Mouse (Mus musculus): Measurements from ENCODE around the gene Tnrc18. TPM values are rescaled to one million over a fixed set of nuclear protein-coding genes. Genes with fewer than 3 reads are reported as not detected.

Gene Tnrc18
- total and polyA plus RNA-seq, 3 experiments = 58.6 to 91.5 (median 72.1) TPM

DNA sequence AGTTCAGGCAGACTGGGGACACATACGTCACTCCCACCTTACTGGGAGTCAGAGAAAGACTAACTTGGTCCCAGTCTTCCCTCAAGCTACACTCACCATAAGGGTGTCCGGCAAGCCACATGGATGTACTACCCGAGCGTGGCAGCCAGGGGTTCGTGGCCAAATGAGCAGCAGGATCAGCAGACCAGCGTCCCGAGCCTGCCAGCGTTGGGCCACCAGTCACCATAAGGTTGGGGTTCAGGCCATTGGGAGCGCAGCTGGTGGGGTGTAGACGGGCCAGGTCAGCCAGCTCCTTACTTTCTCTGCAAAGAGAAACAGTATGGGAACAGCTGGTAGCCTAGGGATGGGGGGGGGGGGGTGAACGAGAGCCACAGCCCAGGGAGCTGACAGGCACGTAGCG, 41.4 kb downstream of the Tnrc18 start:
- no peak for DNase-seq

DNA sequence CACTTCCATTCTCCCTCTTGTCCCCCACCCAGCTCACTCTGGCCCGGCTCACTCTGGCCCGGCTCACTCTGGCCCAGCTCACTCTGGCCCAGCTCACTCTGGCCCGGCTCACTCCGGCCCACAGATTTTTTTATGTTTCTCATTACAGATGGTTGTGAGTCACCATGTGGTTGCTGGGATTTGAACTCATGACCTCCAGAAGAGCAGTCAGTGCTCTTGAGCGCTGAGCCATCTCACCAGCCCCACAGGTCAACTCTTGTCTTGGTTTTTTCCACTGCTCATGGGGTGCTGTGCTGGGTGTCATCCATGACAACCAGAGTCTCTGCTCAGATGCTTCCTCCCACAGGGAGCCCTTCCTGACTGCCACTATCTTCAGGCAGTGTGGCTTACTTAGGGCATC, 42.7 kb downstream of the Tnrc18 start:
- no peak for DNase-seq

DNA sequence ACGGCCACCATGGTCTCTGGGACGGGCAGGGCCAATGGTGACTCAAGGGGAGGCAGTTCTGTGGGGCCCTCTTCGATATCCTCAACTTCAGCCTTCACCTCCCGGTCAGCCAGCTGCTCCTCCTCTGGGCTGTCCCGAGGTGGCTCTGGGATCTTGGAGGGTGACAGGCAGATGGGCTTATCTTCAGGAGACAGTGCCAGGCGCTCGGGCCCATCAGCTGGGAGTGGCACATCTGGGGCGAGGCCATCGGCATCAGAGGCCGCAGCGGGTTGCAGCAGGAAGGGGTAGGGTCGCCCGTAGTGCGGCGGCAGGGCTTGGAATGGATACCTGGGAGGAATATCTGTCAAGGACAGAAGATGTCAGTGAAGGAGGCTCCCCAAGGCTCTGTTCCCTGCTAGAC, 45.5 kb downstream of the Tnrc18 start:
- DNase-seq = peak; percentile 47

DNA sequence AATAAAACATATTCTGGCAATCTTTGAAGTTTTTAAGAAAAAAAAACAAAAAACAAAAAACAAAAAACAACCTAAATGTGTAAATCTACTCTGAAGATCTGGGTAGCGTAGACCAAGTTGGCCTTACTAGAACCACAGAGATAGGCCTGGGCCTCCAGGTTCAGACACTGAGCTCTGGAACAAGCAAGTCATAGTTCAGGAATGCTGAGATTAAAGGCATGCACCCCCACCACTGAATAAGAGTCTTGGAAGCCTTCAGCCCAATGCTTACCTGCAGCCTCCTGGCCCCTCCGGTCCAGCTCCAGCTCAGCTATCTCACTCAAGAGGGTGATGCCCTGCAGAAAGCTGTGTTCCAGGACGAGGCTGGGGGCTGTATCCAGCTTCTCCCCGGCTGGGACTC, 46.4 kb downstream of the Tnrc18 start:
- no peak for DNase-seq

- DNase-seq = no peak
These were observed 47.8 kb downstream of the Tnrc18 start for GRCm38 (mm10) chr5:142769641-142770040.

GRCm38 (mm10) chr5:142768352-142769267, 48.9 kb downstream of the Tnrc18 start:
- DNase-seq = no peak

GRCm38 (mm10) chr5:142767937-142768336, 49.5 kb downstream of the Tnrc18 start:
- peak; percentile 82 for DNase-seq

- DNase-seq = no peak
These were observed 50.8 kb downstream of the Tnrc18 start for GRCm38 (mm10) chr5:142766708-142767107.

DNA sequence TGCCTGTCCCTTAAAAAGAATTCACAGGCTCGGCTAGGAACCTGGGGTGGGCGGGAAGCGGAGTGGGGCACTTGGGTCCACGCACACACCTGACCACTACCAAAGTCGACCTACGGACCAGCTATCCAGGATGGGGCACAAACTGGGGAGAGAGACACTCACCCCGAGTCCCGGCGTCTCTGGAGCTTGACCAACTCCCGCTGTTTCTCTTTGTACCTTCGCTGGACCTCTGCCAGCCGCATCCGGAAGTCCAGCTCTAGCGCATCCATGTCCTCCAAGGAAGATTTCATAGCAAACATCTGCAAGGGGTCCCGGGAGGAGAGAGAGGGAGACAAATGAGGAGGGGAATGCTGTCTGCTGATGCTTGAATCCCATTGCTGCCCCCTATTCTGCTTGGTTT, 52.6 kb downstream of the Tnrc18 start:
- no peak for DNase-seq

- DNase-seq = no peak
These were observed 53.2 kb downstream of the Tnrc18 start for GRCm38 (mm10) chr5:142764306-142764705.

DNA sequence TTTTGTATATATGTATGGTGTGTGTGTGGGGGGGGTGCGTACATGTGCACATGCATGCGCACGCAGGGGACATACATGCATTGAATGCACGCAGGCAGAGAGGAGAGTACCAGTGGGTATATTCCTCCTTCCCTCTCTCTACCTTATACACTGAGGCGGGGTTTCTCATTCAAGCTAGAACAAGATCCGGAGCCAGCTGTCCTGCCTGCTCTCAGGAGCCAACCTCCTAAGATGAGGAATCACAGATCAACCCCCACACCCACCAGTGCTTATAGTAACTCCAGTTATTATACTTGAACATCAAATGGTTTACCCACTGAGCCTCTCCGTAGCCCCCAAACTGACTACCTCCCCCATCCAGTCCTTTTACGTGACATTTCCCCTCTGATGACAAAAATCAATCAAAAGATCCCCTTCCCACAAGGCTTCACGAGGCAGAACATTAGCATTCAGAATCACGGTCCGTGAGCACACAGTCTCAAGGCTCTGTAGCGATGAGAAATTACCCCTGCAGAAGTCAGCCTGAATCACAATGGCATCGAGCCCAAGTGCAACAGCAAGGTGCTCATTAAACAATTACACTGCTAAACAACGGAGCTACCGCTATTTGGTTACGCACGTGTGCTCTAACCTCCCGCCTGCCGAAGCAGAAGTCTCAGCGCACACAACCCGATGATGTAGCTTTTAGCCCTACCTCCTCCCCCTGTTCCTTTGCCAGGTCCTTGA, 55.2 kb downstream of the Tnrc18 start:
- no peak for DNase-seq

DNA sequence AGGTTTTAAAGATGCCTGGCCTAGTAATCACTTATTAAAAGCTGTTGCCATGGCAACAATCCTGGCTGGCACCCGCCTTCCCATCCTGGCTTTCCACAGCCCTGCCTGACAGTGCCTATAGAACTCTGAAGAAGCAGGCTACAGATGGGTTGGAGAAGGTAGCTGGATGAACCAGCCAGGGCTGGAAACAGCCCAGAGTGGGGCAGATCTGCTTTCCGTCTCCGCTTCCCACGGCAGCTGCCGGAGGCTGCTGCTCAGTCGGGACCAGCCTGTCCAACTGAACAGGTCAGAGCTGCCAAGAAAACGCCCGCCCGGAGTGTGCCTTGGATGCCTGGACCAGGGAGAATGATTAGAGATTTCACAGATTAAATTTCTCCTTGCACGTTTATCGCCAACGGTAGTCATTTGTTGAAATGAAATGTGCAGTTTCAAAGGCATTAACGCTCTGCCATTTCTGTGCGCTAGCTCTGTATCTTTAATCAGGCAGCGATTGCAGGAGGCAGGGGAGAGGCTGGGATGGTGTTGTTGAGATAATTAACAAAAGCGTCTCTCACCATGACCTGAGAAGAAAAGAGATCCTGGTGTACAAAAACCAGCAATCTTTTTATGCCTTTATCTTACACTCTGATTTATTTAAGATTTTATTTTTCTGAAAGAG, 56.0 kb downstream of the Tnrc18 start:
- no peak for DNase-seq

DNA sequence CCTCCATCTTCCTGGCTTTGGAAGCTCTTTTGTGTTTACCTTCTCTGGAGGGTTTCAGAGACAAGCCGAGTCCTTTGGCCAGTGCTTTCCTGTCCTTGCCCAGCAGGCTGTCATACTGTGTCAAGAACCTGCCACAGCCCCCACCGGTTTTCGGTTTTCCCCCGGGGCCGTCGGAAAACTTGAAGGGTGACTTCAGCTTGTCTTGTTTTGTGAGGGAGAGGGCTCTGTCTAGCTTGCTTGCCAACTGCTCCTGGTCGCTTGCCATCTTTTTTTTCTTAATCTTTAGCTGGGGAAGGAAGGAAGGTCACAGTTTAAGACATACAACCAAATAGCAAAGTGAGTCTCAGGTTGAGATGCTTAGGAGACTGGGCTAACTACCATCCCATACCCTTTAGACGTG, 57.7 kb downstream of the Tnrc18 start:
- DNase-seq = no peak

DNA sequence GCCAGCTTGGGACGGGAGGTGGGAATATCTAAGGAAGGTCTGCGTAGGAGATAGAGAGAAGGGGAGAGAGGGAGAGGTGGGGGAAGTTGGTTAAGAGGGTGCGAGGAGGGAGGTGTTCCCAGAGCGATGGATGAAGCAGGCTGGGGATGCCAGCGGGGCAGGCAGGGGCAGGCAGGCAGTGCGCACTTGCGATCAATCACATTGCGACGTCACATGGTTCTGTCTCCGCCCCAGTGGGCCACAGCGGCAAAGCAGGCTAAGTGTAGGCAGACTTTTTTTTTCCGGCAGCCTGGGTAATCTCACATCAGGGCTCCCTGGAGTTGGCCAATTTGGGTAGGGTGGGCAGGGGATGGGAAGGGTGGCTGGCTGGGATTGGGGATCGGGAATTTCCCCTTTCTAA, 65.2 kb downstream of the Tnrc18 start:
- DNase-seq = no peak

GRCm38 (mm10) chr5:142750173-142750572, 67.3 kb downstream of the Tnrc18 start:
- no peak for DNase-seq

DNA sequence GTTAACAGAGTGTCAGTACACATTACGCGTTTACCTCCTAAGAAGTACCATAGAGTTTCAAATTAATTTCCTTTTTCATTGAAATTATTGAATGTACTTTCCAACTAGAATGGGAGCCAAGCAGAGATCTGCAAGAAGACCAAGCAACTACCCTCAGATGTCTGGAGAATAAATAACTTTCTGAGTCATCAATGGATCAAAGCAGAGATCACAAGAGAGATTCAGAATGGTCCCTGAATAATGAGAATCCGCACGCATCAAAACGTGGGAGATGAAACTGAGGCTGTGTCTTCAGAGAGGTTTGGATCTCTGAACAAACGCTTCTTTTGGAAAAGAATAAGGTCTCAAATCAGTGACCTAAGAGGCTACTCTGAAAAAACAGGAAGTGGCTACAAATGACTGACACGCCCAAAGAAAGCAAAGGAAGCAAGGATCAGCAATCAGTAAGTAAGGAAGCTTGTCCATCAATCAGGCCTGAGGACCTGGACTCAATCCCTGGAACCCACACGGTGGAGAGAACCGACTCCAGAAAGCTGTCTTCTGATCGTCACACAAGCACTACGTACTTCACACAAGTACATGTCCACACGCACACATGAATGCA, 70.3 kb downstream of the Tnrc18 start:
- no peak for DNase-seq

GRCm38 (mm10) chr5:142739941-142740340, 77.5 kb downstream of the Tnrc18 start:
- peak; percentile 87 for DNase-seq

DNA sequence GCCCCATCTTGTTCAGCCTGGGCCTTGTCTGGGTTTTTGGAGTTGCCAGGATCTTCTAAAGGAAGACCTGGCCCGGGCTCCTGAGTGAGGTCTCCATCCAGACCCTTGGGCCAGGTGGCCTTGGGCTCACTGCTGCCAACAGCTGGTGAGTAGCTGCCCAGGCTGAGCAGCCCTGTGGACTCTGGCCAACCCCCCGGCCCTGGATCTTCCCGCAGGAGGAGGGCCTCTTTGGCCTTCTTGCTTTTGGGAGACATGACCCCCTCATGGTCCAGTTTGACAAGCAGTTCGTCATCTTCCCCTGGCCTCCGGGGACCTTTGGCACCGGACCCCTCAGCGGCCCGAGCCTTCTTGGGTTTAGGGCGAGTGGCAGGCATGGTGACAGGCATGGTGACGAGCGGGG, 85.5 kb downstream of the Tnrc18 start:
- DNase-seq = peak; percentile 59

- no peak for DNase-seq
These were observed 87.2 kb downstream of the Tnrc18 start for GRCm38 (mm10) chr5:142730295-142730694.

GRCm38 (mm10) chr5:142728301-142728700, 89.2 kb downstream of the Tnrc18 start:
- no peak for DNase-seq

- no peak for DNase-seq
These were observed 90.7 kb downstream of the Tnrc18 start for GRCm38 (mm10) chr5:142726748-142727147.

- no peak for DNase-seq
These were observed 93.2 kb downstream of the Tnrc18 start for GRCm38 (mm10) chr5:142724265-142724664.
